ENCODE assay signal across 14 mouse cellular contexts in the genomic region with DNA sequence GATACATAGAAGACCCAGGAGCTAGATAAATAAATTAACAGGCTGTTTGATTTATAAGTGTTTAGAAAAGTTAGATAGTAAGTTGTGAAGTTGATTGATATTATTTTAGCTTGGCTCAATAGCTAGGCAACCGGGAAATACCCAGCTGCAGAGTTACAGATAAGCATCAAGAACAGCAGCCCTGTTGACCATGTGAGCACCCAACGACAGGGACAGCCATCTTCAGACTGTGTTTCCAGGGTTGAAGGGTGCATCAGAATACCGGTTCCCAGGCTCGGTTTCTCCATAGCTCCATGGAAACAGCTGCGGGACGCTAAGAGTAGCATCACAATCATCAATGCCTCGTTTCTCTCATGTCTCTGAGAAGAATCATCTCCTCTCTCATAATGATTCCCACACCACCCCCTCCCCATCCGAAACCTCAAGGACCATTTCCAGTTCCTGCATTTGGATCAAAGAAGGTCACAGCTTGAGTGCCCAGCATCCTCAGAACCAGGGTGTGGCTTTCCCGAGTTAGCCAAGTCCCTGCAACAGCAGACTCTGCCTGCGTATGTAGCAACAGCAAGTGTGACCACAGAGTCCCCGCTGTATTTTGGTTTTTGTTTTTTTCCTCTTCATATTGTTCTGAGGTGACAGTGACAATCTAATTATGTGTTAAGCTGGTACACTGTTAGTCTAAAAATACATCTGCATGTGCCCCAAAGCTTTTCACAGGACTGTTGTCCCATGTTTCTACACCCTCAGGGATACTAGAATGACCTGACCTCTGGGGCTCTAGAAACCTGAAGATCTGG. TPM values are rescaled to one million over a fixed set of nuclear protein-coding genes. Genes with fewer than 3 reads are reported as not detected.
DNase-seq lines count a peak whose midpoint lies in the region; ATAC-seq and TF ChIP-seq lines count a peak whose summit lies in the region.
"Had no signal": no experiment of that assay in that cellular context is flagged by ENCODE, and none has a peak within 500 bp of the region (broad histone marks: within the 10 kb centered on the region; RNA-seq: fewer than 3 reads in every experiment).

No protein-coding gene starts in this region.

- no peak overlapping the region for H3K4me3 ChIP-seq in gastrocnemius, adult 2 months
- no peak overlapping the region for H3K4me3 ChIP-seq in liver, embryonic 13.5 days (replicated peaks)
- H3K4me3 ChIP-seq in hindbrain, embryonic 12.5 days = no peak overlapping the region
- H3K4me3 ChIP-seq: limb, embryonic 13.5 days had no signal

- no peak for DNase-seq in gastrocnemius, adult 2 months
- no peak for DNase-seq in gastrocnemius, postnatal 25 days
- DNase-seq in 416B (ENCODE audit: low read depth) = peak; percentile 69
- no peak for DNase-seq in liver, embryonic 13.5 days
- DNase-seq in layer of hippocampus, postnatal 10 days (ENCODE audit: low spot score in 2 of 2) = no peak
- DNase-seq in retina, embryonic 14.5 days (ENCODE audit: low spot score) = no peak
- DNase-seq: adrenal gland, postnatal 14 days; cerebellum, adult 11 months; retina, postnatal 1 day had no signal

- no peaks in the 10 kb centered on the region for H3K27me3 ChIP-seq in liver, embryonic 13.5 days
- H3K27me3 ChIP-seq in hindbrain, embryonic 12.5 days = no peaks in the 10 kb centered on the region; the same call in 1 of the 2 replicates

- ATAC-seq in liver, embryonic 13.5 days (ENCODE audit: low read depth) = no peak
- peak; percentile 78 for ATAC-seq in megakaryocyte progenitor cell, adult 5-6 weeks (replicated peaks; ENCODE audit: poor library complexity)
- ATAC-seq in hindbrain, embryonic 12.5 days (ENCODE audit: low FRiP score) = no peak

- H3K9ac ChIP-seq in liver, embryonic 13.5 days = no peak overlapping the region
- no peak overlapping the region for H3K9ac ChIP-seq in hindbrain, embryonic 12.5 days
- H3K9ac ChIP-seq: limb, embryonic 13.5 days had no signal

- no peaks in the 10 kb centered on the region for H3K9me3 ChIP-seq in liver, embryonic 13.5 days (replicated peaks)
- H3K9me3 ChIP-seq in hindbrain, embryonic 12.5 days (replicated peaks) = no peaks in the 10 kb centered on the region
- H3K9me3 ChIP-seq: limb, embryonic 13.5 days had no signal

- intact Hi-C loops in gastrocnemius, adult 2 months (cut with DNase I) = no loop called here

- peak overlapping the region; percentile 51; the same call in 1 of the 2 replicates for H3K27ac ChIP-seq in gastrocnemius, adult 2 months
- peak overlapping the region; percentile 53; the same call in 1 of the 2 replicates for H3K27ac ChIP-seq in liver, embryonic 13.5 days
- H3K27ac ChIP-seq in hindbrain, embryonic 12.5 days = no peak overlapping the region
- H3K27ac ChIP-seq: kidney, postnatal 0 days; limb, embryonic 13.5 days had no signal

- WGBS in liver, embryonic 13.5 days (ENCODE audit: insufficient replicate concordance) = 40% methylated on average over 11 of the region's 11 CpGs
- 82% methylated on average over 11 of the region's 11 CpGs for WGBS in hindbrain, embryonic 12.5 days

- no peak overlapping the region for H3K4me2 ChIP-seq in liver, embryonic 13.5 days
- no peak overlapping the region for H3K4me2 ChIP-seq in hindbrain, embryonic 12.5 days (replicated peaks)
- H3K4me2 ChIP-seq: limb, embryonic 13.5 days; midbrain, embryonic 11.5 days had no signal

- peaks cover 6% of the 10 kb centered on the region; the same call in 1 of the 2 replicates for H3K4me1 ChIP-seq in liver, embryonic 13.5 days (replicated peaks)
- peaks cover under 1% of the 10 kb centered on the region; the same call in 1 of the 2 replicates for H3K4me1 ChIP-seq in hindbrain, embryonic 12.5 days

- H3K36me3 ChIP-seq in liver, embryonic 13.5 days = no peaks in the 10 kb centered on the region
- H3K36me3 ChIP-seq in hindbrain, embryonic 12.5 days = no peaks in the 10 kb centered on the region
- H3K36me3 ChIP-seq: limb, embryonic 13.5 days had no signal

- no peak for TF ChIP-seq CTCF in gastrocnemius, adult 2 months (IDR thresholded peaks at IDR 0.05)

RNA-seq across cellular contexts. Expression of gene Syk, which starts 11.2 kb away (rescaled TPM):
- total RNA-seq in gastrocnemius, adult 2 months (2021) = 1 to 10 TPM; 1.9 to 2.2 TPM
- 1 to 10 TPM; 2.8 to 3.0 TPM for total RNA-seq in gastrocnemius, postnatal 25 days (2021)
- 4.4 and 5.0 TPM in 2 replicates for polyA plus RNA-seq in liver, embryonic 13.5 days (2015; fragmentation: Nextera tagmentation; extraction: Ambion mirVana)
- 38.9 and 40.1 TPM in 2 replicates for total RNA-seq in megakaryocyte progenitor cell, adult 5-6 weeks (2015)
- total RNA-seq in megakaryocyte progenitor cell, adult 5-6 weeks (2017) = 67.4 and 70.2 TPM in 2 replicates
- total RNA-seq in layer of hippocampus, postnatal 10 days (2021) = 1 to 10 TPM; 6.6 to 8.2 TPM
- polyA plus RNA-seq in hindbrain, embryonic 12.5 days (2016; fragmentation: Nextera tagmentation; extraction: Ambion mirVana) = 3.9 and 4.1 TPM in 2 replicates

RNA-seq across cellular contexts. Expression of gene Diras2, which starts 40.7 kb away (rescaled TPM):
- total RNA-seq in gastrocnemius, adult 2 months (2021) = under 1 TPM in 1 of 2 experiments, not detected in 1; 0.06 TPM
- total RNA-seq in gastrocnemius, postnatal 25 days (2021) = under 1 TPM in 1 of 2 experiments, not detected in 1; 0.08 TPM
- 0.02 and 0.09 TPM in 2 replicates for polyA plus RNA-seq in liver, embryonic 13.5 days (2015; fragmentation: Nextera tagmentation; extraction: Ambion mirVana)
- total RNA-seq in megakaryocyte progenitor cell, adult 5-6 weeks (2015) = 1.5 and 2.4 TPM in 2 replicates
- 1.00 and 1.8 TPM in 2 replicates for total RNA-seq in megakaryocyte progenitor cell, adult 5-6 weeks (2017)
- total RNA-seq in layer of hippocampus, postnatal 10 days (2021) = 100 to 1,000 TPM; 151 to 162 TPM
- 1.8 and 2.0 TPM in 2 replicates for polyA plus RNA-seq in hindbrain, embryonic 12.5 days (2016; fragmentation: Nextera tagmentation; extraction: Ambion mirVana)

Comparison
In these comparisons a context has a peak if more than half of its experiments do, and no peak if none do; other contexts are left out.
1. RNA of gene Syk, which starts 11.2 kb away (total RNA-seq): 38.9 to 70.2 TPM in megakaryocyte progenitor cell, adult 5-6 weeks; 6.6 to 8.2 TPM in layer of hippocampus, postnatal 10 days, 2.8 to 3.0 TPM in gastrocnemius, postnatal 25 days and 1.9 to 2.2 TPM in gastrocnemius, adult 2 months; every median in the first group is over 4 times any median in the second.
2. RNA of gene Diras2, which starts 40.7 kb away (total RNA-seq): 151 to 162 TPM in layer of hippocampus, postnatal 10 days; 1.00 to 2.4 TPM in megakaryocyte progenitor cell, adult 5-6 weeks, 0.08 TPM in gastrocnemius, postnatal 25 days and 0.06 TPM in gastrocnemius, adult 2 months; every median in the first group is over 10 times any median in the second.